Mouse (Mus musculus): ENCODE data around the gene Hdac9. TPM values are rescaled to one million over a fixed set of nuclear protein-coding genes. Genes with fewer than 3 reads are reported as not detected.

Gene Hdac9
- total and polyA plus RNA-seq, 2 experiments from 2014 or later, result 15.6 to 15.7 TPM

- Histone ChIP-seq H3K9me3 (replicated peaks; ENCODE audit: control insufficient read depth, low read length) (no peaks in the 10 kb centered on the region), H3K4me2 (ENCODE audit: low read depth, low read length) (no peak overlapping the region), H3K4me1 (ENCODE audit: control insufficient read depth, insufficient read depth) (no peaks in the 10 kb centered on the region), H3K9ac (replicated peaks; ENCODE audit: low read depth, low read length) (no peak overlapping the region), H3K36me3 (replicated peaks; ENCODE audit: control insufficient read depth, insufficient read depth, low read length) (no peaks in the 10 kb centered on the region), H3K27ac (ENCODE audit: low read depth) (no peak overlapping the region), H3K4me3 (ENCODE audit: low read depth, low read length) (no peak overlapping the region), H3K27me3 (ENCODE audit: control insufficient read depth, insufficient read depth, low read length) (no peaks in the 10 kb centered on the region)
- no peak for DNase-seq (ENCODE audit: low spot score)
- no peak for ATAC-seq (ENCODE audit: insufficient read depth, low read depth)
- TF ChIP-seq CTCF (IDR thresholded peaks at IDR 0.05; ENCODE audit: low read depth), result no peak
- no peak for TF ChIP-seq EP300 (IDR thresholded peaks at IDR 0.05; ENCODE audit: low read depth)
- 93% methylated on average over 1 of the region's 1 CpGs for WGBS
These were observed 589.8 kb downstream of the Hdac9 start for GRCm38 (mm10) chr12:34327111-34327510.

GRCm38 (mm10) chr12:34312113-34312719 lies 604.7 kb downstream of the Hdac9 start:
- no peak overlapping the region for H3K9ac ChIP-seq (replicated peaks; ENCODE audit: low read depth, low read length)
- TF ChIP-seq CTCF (IDR thresholded peaks at IDR 0.05; ENCODE audit: low read depth) (no peak), EP300 (IDR thresholded peaks at IDR 0.05; ENCODE audit: low read depth) (no peak)
- H3K4me3 ChIP-seq (ENCODE audit: low read depth, low read length), result no peak overlapping the region
- H3K36me3 ChIP-seq (replicated peaks; ENCODE audit: control insufficient read depth, insufficient read depth, low read length), result no peaks in the 10 kb centered on the region
- H3K4me1 ChIP-seq (ENCODE audit: control insufficient read depth, insufficient read depth), result no peaks in the 10 kb centered on the region
- DNase-seq (ENCODE audit: low spot score) (no peak), ATAC-seq (ENCODE audit: insufficient read depth, low read depth) (no peak)
- no peak overlapping the region for H3K27ac ChIP-seq (ENCODE audit: low read depth)
- H3K9me3 ChIP-seq (replicated peaks; ENCODE audit: control insufficient read depth, low read length), result no peaks in the 10 kb centered on the region
- H3K4me2 ChIP-seq (ENCODE audit: low read depth, low read length), result no peak overlapping the region
- no peaks in the 10 kb centered on the region for H3K27me3 ChIP-seq (ENCODE audit: control insufficient read depth, insufficient read depth, low read length)
- WGBS, result 85% methylated on average over 15 of the region's 15 CpGs

GRCm38 (mm10) chr12:34305453-34305852 lies 611.4 kb downstream of the Hdac9 start:
- H3K4me2 ChIP-seq (ENCODE audit: low read depth, low read length), result no peak overlapping the region
- H3K4me3 ChIP-seq (ENCODE audit: low read depth, low read length), result no peak overlapping the region
- no peak overlapping the region for H3K27ac ChIP-seq (ENCODE audit: low read depth)
- peaks cover 8% of the 10 kb centered on the region for H3K4me1 ChIP-seq (ENCODE audit: control insufficient read depth, insufficient read depth)
- TF ChIP-seq EP300 (IDR thresholded peaks at IDR 0.05; ENCODE audit: low read depth) (no peak), CTCF (IDR thresholded peaks at IDR 0.05; ENCODE audit: low read depth) (no peak)
- DNase-seq (ENCODE audit: low spot score) (no peak), ATAC-seq (ENCODE audit: insufficient read depth, low read depth) (no peak)
- no peaks in the 10 kb centered on the region for H3K36me3 ChIP-seq (replicated peaks; ENCODE audit: control insufficient read depth, insufficient read depth, low read length)
- H3K9ac ChIP-seq (replicated peaks; ENCODE audit: low read depth, low read length), result no peak overlapping the region
- H3K9me3 ChIP-seq (replicated peaks; ENCODE audit: control insufficient read depth, low read length), result no peaks in the 10 kb centered on the region
- H3K27me3 ChIP-seq (ENCODE audit: control insufficient read depth, insufficient read depth, low read length), result no peaks in the 10 kb centered on the region
- 42% methylated on average over 3 of the region's 3 CpGs for WGBS

GRCm38 (mm10) chr12:34292346-34292745 lies 624.5 kb downstream of the Hdac9 start:
- Histone ChIP-seq H3K4me3 (ENCODE audit: low read depth, low read length) (no peak overlapping the region), H3K27ac (ENCODE audit: low read depth) (no peak overlapping the region), H3K9ac (replicated peaks; ENCODE audit: low read depth, low read length) (no peak overlapping the region), H3K9me3 (replicated peaks; ENCODE audit: control insufficient read depth, low read length) (no peaks in the 10 kb centered on the region), H3K4me2 (ENCODE audit: low read depth, low read length) (no peak overlapping the region), H3K27me3 (ENCODE audit: control insufficient read depth, insufficient read depth, low read length) (no peaks in the 10 kb centered on the region), H3K4me1 (ENCODE audit: control insufficient read depth, insufficient read depth) (no peaks in the 10 kb centered on the region), H3K36me3 (replicated peaks; ENCODE audit: control insufficient read depth, insufficient read depth, low read length) (no peaks in the 10 kb centered on the region)
- no peak for TF ChIP-seq CTCF (IDR thresholded peaks at IDR 0.05; ENCODE audit: low read depth)
- no peak for TF ChIP-seq EP300 (IDR thresholded peaks at IDR 0.05; ENCODE audit: low read depth)
- 75% methylated on average over 7 of the region's 7 CpGs for WGBS
- no peak for DNase-seq (ENCODE audit: low spot score)
- no peak for ATAC-seq (ENCODE audit: insufficient read depth, low read depth)

- no peak overlapping the region for H3K4me3 ChIP-seq (ENCODE audit: low read depth, low read length)
- no peaks in the 10 kb centered on the region for H3K36me3 ChIP-seq (replicated peaks; ENCODE audit: control insufficient read depth, insufficient read depth, low read length)
- H3K27me3 ChIP-seq (ENCODE audit: control insufficient read depth, insufficient read depth, low read length), result no peaks in the 10 kb centered on the region
- H3K27ac ChIP-seq (ENCODE audit: low read depth), result no peak overlapping the region
- no peaks in the 10 kb centered on the region for H3K4me1 ChIP-seq (ENCODE audit: control insufficient read depth, insufficient read depth)
- H3K9me3 ChIP-seq (replicated peaks; ENCODE audit: control insufficient read depth, low read length), result no peaks in the 10 kb centered on the region
- WGBS, result 77% methylated on average over 2 of the region's 2 CpGs
- DNase-seq (ENCODE audit: low spot score), result no peak
- no peak for ATAC-seq (ENCODE audit: insufficient read depth, low read depth)
- TF ChIP-seq EP300 (IDR thresholded peaks at IDR 0.05; ENCODE audit: low read depth) (no peak), CTCF (IDR thresholded peaks at IDR 0.05; ENCODE audit: low read depth) (no peak)
- no peak overlapping the region for H3K9ac ChIP-seq (replicated peaks; ENCODE audit: low read depth, low read length)
- H3K4me2 ChIP-seq (ENCODE audit: low read depth, low read length), result no peak overlapping the region
These were observed 629.7 kb downstream of the Hdac9 start for GRCm38 (mm10) chr12:34287218-34287617.

- H3K27ac ChIP-seq (ENCODE audit: low read depth), result no peak overlapping the region
- no peaks in the 10 kb centered on the region for H3K27me3 ChIP-seq (ENCODE audit: control insufficient read depth, insufficient read depth, low read length)
- no peak for ATAC-seq (ENCODE audit: insufficient read depth, low read depth)
- no peak overlapping the region for H3K4me2 ChIP-seq (ENCODE audit: low read depth, low read length)
- H3K9ac ChIP-seq (replicated peaks; ENCODE audit: low read depth, low read length), result no peak overlapping the region
- no peaks in the 10 kb centered on the region for H3K4me1 ChIP-seq (ENCODE audit: control insufficient read depth, insufficient read depth)
- no peaks in the 10 kb centered on the region for H3K9me3 ChIP-seq (replicated peaks; ENCODE audit: control insufficient read depth, low read length)
- H3K4me3 ChIP-seq (ENCODE audit: low read depth, low read length), result no peak overlapping the region
- H3K36me3 ChIP-seq (replicated peaks; ENCODE audit: control insufficient read depth, insufficient read depth, low read length), result no peaks in the 10 kb centered on the region
- DNase-seq (ENCODE audit: low spot score), result no peak
- TF ChIP-seq CTCF (IDR thresholded peaks at IDR 0.05; ENCODE audit: low read depth) (no peak), EP300 (IDR thresholded peaks at IDR 0.05; ENCODE audit: low read depth) (no peak)
These were observed 632.0 kb downstream of the Hdac9 start for GRCm38 (mm10) chr12:34284888-34285287.
